Mouse (Mus musculus) spleen, adult 2 months (tissue): ENCODE measurements around the gene Mgat3.

Experiments used
- CTCF ChIP-seq: fragments of 200-500 bp; IDR thresholded peaks from 2 replicates; pipeline ENCODE4 v1.5.1; 2011; ENCODE audit warnings: mild to moderate bottlenecking, inconsistent platforms; ENCODE audit not compliant: insufficient read depth, insufficient read length, insufficient replicate concordance; ENCODE audit errors: extremely low read depth
- POLR2A ChIP-seq: fragments of 200-500 bp; IDR thresholded peaks from 2 replicates; pipeline ENCODE4 v1.6.1; 2011; ENCODE audit warnings: low read depth, low read length, inconsistent platforms

DNA sequence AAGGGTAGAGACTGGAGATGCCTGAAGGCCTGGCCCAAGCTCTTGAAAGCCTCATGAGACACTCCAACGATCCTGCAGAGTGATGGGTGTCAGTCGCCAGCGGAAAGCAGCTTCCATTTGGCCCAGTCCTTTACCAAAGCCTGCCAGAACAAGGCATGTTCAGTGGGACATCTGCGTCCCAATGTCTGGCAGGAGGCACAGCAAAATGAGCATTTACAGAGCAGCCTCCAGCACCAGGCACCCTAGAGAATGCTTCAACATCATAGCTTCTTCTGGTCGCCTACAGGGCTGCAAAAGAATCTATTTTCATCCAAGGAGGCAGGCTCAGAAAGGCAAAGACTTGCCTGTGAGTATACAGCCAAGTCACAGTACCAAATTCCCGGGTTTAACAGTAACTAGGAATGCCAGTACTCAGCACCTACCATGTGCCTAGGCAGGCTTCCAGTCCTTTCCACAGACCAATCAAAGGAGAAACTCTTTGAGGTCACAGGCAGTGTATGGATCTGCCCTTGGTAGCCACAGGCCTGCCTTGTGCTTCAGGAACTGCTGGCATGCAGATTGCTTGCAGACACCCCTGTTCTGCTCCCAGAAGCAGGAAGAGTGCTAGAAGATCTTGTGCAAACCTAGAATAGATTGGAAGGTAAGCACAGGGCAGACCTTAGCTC is 28.7 kb downstream of the Mgat3 start:
- TF ChIP-seq CTCF, result no peak
- no peak for TF ChIP-seq POLR2A
